Mouse (Mus musculus) embryonic fibroblast, embryonic 13.5 days (primary cell): ENCODE measurements around the gene Sp3.

Experiments used
- CTCF ChIP-seq: IDR thresholded peaks from 2 replicates; pipeline ENCODE4 v1.5.1; 2011; ENCODE audit warnings: mild to moderate bottlenecking, control low read depth, low read length, moderate library complexity, borderline replicate concordance; ENCODE audit not compliant: insufficient read depth
- POLR2A ChIP-seq: IDR thresholded peaks from 2 replicates; pipeline ENCODE4 v1.6.1; 2011; ENCODE audit warnings: low read depth, mild to moderate bottlenecking, control low read depth, low read length, moderate library complexity

DNA sequence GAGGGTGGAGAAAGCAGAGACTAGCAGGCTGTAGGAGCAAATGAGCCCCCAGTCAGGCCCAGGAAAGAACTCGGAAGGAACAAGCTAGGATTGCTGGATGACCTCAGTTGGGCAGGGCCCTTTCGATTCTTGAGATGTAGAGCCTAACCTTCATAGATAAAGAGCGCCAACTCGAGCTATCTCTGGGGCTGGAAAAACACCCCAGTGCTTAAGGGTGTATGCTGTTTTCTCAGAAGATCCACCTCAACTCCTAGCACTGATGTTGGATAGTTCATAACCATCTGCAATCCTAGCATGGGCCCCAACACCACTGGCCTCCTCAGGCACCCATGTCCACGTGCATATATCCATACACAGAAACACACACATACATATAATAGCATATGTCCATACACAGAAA, 21.7 kb upstream of the Sp3 start:
- TF ChIP-seq POLR2A: no peak
- TF ChIP-seq CTCF: no peak
